Mouse (Mus musculus) midbrain, embryonic 11.5 days (tissue): ENCODE results near the gene Acsl1. TPM values are rescaled to one million over a fixed set of nuclear protein-coding genes. Genes with fewer than 3 reads are reported as not detected.

Experiments used
- ATAC-seq: fragments of 200-750 bp; cut with Nextera tagmentation; 2 replicates; pipeline ENCODE4 v1.8.0; 2017; ENCODE audit warnings: moderate TSS enrichment, moderate library complexity; ENCODE audit not compliant: low FRiP score
- DNase-seq: peaks from one replicate; pipeline ENCODE4 v3.0.0; 2015; ENCODE audit warnings: low spot score; ENCODE audit errors: missing footprints
- H3K27ac ChIP-seq: fragments of 300-500 bp; sonication (generic); 2 replicates; pipeline ENCODE4 v1.5.1; 2014; ENCODE audit warnings: low read depth, low read length
- H3K27me3 ChIP-seq: fragments of 300-500 bp; sonication (generic); 2 replicates; pipeline ENCODE4 v1.6.1; 2014; ENCODE audit warnings: mild to moderate bottlenecking, low read length, moderate library complexity, mixed read lengths; ENCODE audit not compliant: control insufficient read depth, insufficient read depth
- H3K36me3 ChIP-seq: fragments of 300-500 bp; sonication (generic); 2 replicates; pipeline ENCODE4 v1.6.1; 2014; ENCODE audit warnings: mild to moderate bottlenecking, low read length, moderate library complexity, mixed read lengths; ENCODE audit not compliant: control insufficient read depth, insufficient read depth
- H3K4me1 ChIP-seq: fragments of 300-500 bp; sonication (generic); 2 replicates; pipeline ENCODE4 v1.6.1; 2014; ENCODE audit warnings: low read length; ENCODE audit not compliant: control insufficient read depth, insufficient read depth
- H3K4me2 ChIP-seq: fragments of 300-500 bp; sonication (generic); 2 replicates; pipeline ENCODE4 v1.6.1; 2014; ENCODE audit warnings: mild to moderate bottlenecking, moderate library complexity
- H3K4me3 ChIP-seq: fragments of 300-500 bp; sonication (generic); 2 replicates; pipeline ENCODE4 v1.5.1; 2014; ENCODE audit warnings: low read depth, low read length
- H3K9ac ChIP-seq: fragments of 300-500 bp; sonication (generic); 2 replicates; pipeline ENCODE4 v1.6.1; 2014; ENCODE audit warnings: low read length
- H3K9me3 ChIP-seq: fragments of 300-500 bp; sonication (generic); 2 replicates; pipeline ENCODE4 v1.6.1; 2016; ENCODE audit warnings: low read length; ENCODE audit not compliant: control insufficient read depth
- WGBS: fragments of 180-500 bp; shearing (Covaris S2); extraction: QIAGEN DNeasy Blood & Tissue Kit; methylation state at CpG from one replicate; pipeline ENCODE4 v1.1.7; 2014; 5-methylcytosine and 5-hydroxymethylcytosine counted together
- polyA plus RNA-seq: library from polyadenylated mRNA; unstranded; fragments of >200 nt; fragmentation: Nextera tagmentation; extraction: Ambion mirVana; gene quantifications from 2 replicates; pipeline ENCODE4 v1.2.1, GENCODE M21; 2014

Gene Acsl1
- polyA plus RNA-seq, 1 experiment from 2014 or later: 9.0 TPM

DNA sequence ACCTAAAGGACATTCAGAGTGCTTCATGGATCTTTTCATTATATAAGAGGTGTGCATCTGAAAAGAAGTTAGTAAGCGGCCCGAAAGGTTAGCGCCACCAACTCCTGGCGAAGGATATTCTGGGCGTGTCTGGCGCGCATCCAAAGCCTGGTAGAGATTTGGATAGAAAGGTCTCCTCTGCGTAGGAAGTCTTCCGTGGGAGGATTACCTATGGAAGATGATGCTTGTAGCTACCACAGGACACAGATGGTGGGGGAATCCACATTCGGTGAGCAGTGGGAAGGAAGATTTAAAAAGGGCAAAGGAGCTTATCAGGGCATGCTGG, 81.6 kb downstream of the Acsl1 start:
- peaks cover 10% of the 10 kb centered on the region for H3K4me1 ChIP-seq
- peak overlapping the region; percentile 67 for H3K9ac ChIP-seq
- peak overlapping the region; percentile 74 for H3K4me3 ChIP-seq
- DNase-seq: no peak
- H3K27ac ChIP-seq: no peak overlapping the region
- ATAC-seq: no peak
- WGBS: 5% methylated on average over 10 of the region's 10 CpGs
- H3K9me3 ChIP-seq: no peaks in the 10 kb centered on the region
- peak overlapping the region; percentile 80 for H3K4me2 ChIP-seq
- H3K36me3 ChIP-seq: no peaks in the 10 kb centered on the region
- H3K27me3 ChIP-seq: no peaks in the 10 kb centered on the region

DNA sequence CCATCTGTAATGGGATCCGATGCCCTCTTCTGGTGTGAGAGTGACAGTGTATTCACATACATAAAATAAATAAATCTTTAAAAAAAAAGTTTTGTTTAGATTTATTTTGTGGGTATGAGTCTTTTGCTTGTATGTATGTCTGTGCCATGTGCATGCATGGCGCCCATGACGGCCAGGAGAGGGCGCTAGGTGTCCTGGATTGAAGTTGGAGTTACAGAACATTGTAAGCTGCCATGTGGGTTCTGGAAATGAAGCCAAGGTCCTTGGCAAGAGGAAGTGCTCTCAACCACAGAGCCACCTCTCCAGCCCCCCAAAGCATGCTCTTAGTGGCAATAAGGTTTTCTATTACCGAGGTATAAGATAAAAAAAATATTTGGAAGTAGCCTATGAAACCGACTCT, 88.6 kb downstream of the Acsl1 start:
- DNase-seq (no peak), ATAC-seq (no peak)
- H3K4me3 ChIP-seq: no peak overlapping the region
- H3K27ac ChIP-seq: no peak overlapping the region
- H3K9ac ChIP-seq: no peak overlapping the region
- 82% methylated on average over 6 of the region's 6 CpGs for WGBS
- no peaks in the 10 kb centered on the region for H3K9me3 ChIP-seq
- H3K36me3 ChIP-seq: peaks cover 2% of the 10 kb centered on the region; the same call in 1 of the 2 replicates
- no peaks in the 10 kb centered on the region for H3K27me3 ChIP-seq
- H3K4me2 ChIP-seq: no peak overlapping the region
- no peaks in the 10 kb centered on the region for H3K4me1 ChIP-seq

DNA sequence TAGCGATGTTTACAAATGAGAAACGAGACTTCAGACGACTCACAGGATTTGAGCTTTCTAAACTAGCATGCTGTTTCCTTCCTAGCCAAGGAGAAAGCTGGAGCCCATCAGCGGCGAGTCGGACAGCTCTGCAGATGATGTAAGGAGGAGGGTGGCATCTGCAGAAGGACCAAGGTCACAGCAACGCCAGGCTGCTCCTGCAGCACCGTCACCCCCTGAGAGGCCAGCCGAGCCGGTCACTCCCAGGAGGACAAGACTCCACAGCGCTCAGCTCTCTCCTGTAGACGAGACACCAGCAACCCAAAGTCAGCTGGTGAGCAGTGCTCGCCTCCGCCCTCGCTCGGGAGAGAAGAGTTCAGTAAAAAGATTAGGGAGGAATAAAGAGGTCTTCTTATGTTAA, 91.5 kb downstream of the Acsl1 start:
- H3K4me3 ChIP-seq: no peak overlapping the region
- DNase-seq: no peak
- no peak overlapping the region for H3K4me2 ChIP-seq
- 93% methylated on average over 16 of the region's 16 CpGs for WGBS
- peaks cover 5% of the 10 kb centered on the region; the same call in 1 of the 2 replicates for H3K36me3 ChIP-seq
- H3K27me3 ChIP-seq: no peaks in the 10 kb centered on the region
- no peak overlapping the region for H3K9ac ChIP-seq
- no peaks in the 10 kb centered on the region for H3K4me1 ChIP-seq
- H3K9me3 ChIP-seq: no peaks in the 10 kb centered on the region
- no peak for ATAC-seq
- no peak overlapping the region for H3K27ac ChIP-seq

DNA sequence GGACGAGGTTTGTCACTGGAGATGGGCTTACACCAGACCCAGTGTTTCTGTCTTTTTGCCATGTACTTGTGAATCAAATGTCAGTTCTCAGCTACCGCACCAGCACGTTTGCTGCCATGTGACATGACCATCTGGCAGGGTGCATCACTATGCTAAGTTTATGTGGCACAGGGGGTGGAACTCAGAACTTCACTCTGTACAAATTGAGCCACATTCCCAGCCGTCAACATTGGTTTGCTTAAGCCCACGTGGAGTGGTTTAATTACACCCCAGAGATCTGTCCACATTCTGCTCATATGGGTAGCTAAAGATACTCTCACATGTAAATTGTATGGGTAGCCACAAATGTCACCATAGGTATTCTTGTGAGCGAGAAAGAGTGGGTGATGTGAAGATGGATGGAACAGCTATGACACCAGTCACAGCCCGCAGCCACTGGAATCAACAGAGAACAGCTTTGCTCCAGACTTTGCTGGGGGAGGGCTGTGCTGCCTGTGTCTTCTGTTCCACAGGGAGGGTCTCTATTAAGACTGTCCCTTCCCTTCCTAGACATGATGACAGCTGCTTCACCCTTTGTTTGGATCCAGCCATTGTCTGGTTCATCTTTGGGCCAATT, 96.2 kb downstream of the Acsl1 start:
- ATAC-seq: no peak
- Histone ChIP-seq H3K9me3 (no peaks in the 10 kb centered on the region), H3K9ac (no peak overlapping the region), H3K4me1 (no peaks in the 10 kb centered on the region), H3K27me3 (no peaks in the 10 kb centered on the region), H3K4me2 (no peak overlapping the region), H3K27ac (no peak overlapping the region), H3K4me3 (no peak overlapping the region), H3K36me3 (peaks cover 5% of the 10 kb centered on the region; the same call in 1 of the 2 replicates)
- no peak for DNase-seq
- 88% methylated on average over 7 of the region's 7 CpGs for whole genome bisulfite sequencing

DNA sequence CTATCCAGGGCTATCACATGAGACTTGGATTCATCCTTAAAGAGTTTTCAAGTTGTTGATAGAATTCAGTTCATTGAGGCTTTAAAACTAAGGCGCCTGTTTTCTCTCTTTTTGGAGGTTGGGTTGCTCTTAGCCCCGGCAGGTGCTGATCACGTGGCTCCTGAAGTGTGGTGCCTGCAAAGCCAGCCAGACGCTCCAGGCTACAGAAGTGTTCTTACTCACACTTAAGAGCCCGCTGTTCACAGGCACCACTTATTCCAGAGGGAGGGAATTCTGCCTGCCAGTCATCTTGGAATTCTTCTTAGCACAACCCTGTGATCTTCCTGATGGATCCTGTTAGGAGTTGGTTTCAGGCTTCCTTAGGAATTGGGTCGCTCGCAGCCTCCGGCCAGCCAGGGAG, 97.1 kb downstream of the Acsl1 start:
- WGBS: 91% methylated on average over 8 of the region's 8 CpGs
- Histone ChIP-seq H3K9ac (no peak overlapping the region), H3K27me3 (no peaks in the 10 kb centered on the region), H3K4me2 (no peak overlapping the region), H3K36me3 (0 out of 2 replicates have a peak, but pooled peaks cover 3% of the 10 kb centered on the region), H3K4me1 (no peaks in the 10 kb centered on the region), H3K9me3 (no peaks in the 10 kb centered on the region), H3K27ac (no peak overlapping the region), H3K4me3 (no peak overlapping the region)
- no peak for ATAC-seq
- no peak for DNase-seq

DNA sequence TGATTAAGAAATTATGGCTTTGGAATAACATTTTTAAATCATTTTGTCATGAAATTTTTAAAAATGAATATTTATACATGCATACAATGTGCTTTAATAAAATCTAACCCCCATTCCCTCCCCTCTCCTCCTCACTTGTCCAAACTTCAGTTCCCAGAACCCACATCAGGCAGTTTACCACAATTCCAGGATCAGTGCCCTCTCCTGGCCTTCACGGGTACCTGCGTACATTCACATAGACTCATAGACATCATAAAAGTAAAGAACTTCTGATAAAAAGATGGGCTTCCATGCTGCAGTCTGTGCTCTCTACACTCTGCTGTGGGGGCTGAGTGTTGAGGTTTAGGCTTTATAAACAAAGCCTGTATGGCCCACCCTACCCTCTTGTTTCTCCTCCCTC, 98.1 kb downstream of the Acsl1 start:
- 84% methylated on average over 2 of the region's 2 CpGs for WGBS
- Histone ChIP-seq H3K4me2 (no peak overlapping the region), H3K4me1 (no peaks in the 10 kb centered on the region), H3K9me3 (no peaks in the 10 kb centered on the region), H3K27ac (no peak overlapping the region), H3K36me3 (peaks cover 7% of the 10 kb centered on the region; the same call in 1 of the 2 replicates), H3K4me3 (no peak overlapping the region), H3K9ac (no peak overlapping the region), H3K27me3 (no peaks in the 10 kb centered on the region)
- no peak for ATAC-seq
- no peak for DNase-seq

DNA sequence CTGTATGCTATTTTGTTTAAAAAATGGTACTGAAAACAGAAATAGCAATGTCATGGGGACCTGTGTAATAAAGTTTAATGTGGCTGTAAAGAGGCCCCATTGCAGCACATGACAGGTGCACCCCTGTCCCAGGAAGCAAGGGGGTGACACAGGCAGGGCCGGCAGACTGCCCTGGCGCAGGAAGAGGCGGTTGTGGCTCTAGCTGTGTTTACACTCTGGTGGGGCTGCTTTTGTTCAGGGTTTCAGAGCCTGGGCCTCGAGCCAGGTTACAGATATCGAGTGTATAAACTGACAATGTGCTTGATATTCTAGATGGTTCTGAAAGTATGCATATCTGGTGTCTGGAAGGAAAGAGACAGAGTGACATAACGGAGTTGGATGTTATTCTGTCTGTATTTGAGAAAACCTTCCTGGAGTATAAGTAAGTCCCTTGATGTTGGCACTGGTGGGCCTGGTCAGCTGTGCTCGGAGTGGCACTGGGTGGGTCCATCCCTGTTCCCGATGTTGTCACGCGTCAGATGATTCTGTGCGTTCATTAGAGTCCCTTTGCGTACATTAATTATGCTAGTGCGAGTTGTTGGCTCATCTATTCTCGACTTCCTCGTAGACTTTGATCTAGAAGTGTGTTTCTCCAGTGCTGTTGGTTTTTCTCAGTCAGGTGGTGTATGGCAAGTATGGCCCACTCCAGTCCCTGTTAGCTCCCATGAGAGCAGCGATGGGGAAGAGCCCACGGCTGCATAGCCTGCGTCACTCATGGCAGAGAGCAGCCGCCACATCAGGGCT, 99.0 kb downstream of the Acsl1 start:
- DNase-seq (no peak), ATAC-seq (no peak)
- H3K36me3 ChIP-seq: peaks cover 7% of the 10 kb centered on the region; the same call in 1 of the 2 replicates
- no peak overlapping the region for H3K27ac ChIP-seq
- 93% methylated on average over 19 of the region's 19 CpGs for WGBS
- H3K27me3 ChIP-seq: no peaks in the 10 kb centered on the region
- no peaks in the 10 kb centered on the region for H3K9me3 ChIP-seq
- no peaks in the 10 kb centered on the region for H3K4me1 ChIP-seq
- H3K9ac ChIP-seq: no peak overlapping the region
- H3K4me3 ChIP-seq: no peak overlapping the region
- H3K4me2 ChIP-seq: no peak overlapping the region

DNA sequence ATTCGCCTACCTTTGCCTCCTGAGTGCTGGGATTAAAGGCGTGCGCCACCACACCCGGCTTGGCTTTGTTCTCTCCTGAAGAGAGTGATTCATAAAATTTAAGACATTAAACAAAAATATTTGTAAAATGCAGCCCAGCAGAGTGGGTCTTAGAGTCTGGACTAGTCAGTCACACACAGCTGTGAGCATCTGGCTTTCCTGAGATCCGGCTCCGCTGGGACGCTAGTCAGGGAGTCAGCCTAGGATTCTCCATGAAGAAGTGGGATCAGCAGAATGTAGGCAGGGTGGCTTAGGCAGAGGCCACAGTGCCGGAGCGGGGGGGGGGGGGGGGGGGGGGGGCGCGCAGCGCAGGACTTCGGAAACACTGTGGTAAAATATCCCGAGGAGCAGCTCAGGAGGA, 99.8 kb downstream of the Acsl1 start:
- H3K9ac ChIP-seq: no peak overlapping the region
- H3K36me3 ChIP-seq: peaks cover 7% of the 10 kb centered on the region; the same call in 1 of the 2 replicates
- no peaks in the 10 kb centered on the region for H3K9me3 ChIP-seq
- 92% methylated on average over 9 of the region's 14 CpGs for WGBS
- no peak overlapping the region for H3K4me2 ChIP-seq
- no peak for DNase-seq
- no peak overlapping the region for H3K27ac ChIP-seq
- H3K4me3 ChIP-seq: no peak overlapping the region
- ATAC-seq: no peak
- H3K4me1 ChIP-seq: no peaks in the 10 kb centered on the region
- H3K27me3 ChIP-seq: no peaks in the 10 kb centered on the region

DNA sequence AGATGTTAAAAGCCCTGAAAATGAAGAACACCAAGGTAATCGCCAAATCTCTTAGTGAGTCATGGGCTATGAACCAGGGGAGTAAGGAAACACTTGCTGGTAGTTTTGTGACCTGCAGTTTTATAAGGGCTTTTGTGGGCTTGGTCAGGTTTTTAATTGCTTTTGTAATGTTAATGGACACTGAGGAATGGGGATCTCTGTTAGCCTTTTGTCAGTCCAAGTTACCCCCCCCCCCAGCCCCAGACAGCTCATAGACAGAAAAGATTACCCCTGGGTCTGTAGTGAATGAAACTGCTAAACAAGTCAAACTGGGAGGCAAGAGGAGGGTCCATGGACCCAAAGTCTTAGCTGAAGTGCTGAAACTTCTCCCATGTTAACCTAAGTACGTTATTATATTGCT, 102.6 kb downstream of the Acsl1 start:
- no peak for ATAC-seq
- no peak overlapping the region for H3K9ac ChIP-seq
- no peak overlapping the region for H3K27ac ChIP-seq
- 84% methylated on average over 2 of the region's 2 CpGs for WGBS
- H3K4me1 ChIP-seq: no peaks in the 10 kb centered on the region
- H3K4me2 ChIP-seq: no peak overlapping the region
- H3K4me3 ChIP-seq: no peak overlapping the region
- H3K9me3 ChIP-seq: no peaks in the 10 kb centered on the region
- DNase-seq: no peak
- H3K27me3 ChIP-seq: no peaks in the 10 kb centered on the region
- peaks cover 5% of the 10 kb centered on the region; the same call in 1 of the 2 replicates for H3K36me3 ChIP-seq
